Mouse (Mus musculus) embryonic facial prominence, embryonic 11.5 days (tissue): Measurements from ENCODE around the gene Auts2. TPM values are rescaled to one million over a fixed set of nuclear protein-coding genes. Genes with fewer than 3 reads are reported as not detected.

Experiments
- ATAC-seq: fragments of 200-750 bp; cut with Nextera tagmentation; replicated peaks from 2 replicates; pipeline ENCODE4 v1.8.0; 2017; ENCODE audit warnings: low read depth; ENCODE audit not compliant: insufficient number of reproducible peaks, low FRiP score, low TSS enrichment
- DNase-seq: peaks from one replicate; pipeline ENCODE4 v3.0.0-alpha.2; 2015; ENCODE audit warnings: low spot score
- H3K27ac ChIP-seq: fragments of 300-500 bp; sonication (generic); replicated peaks from 2 replicates; pipeline ENCODE4 v1.5.1; 2014; ENCODE audit warnings: mild to moderate bottlenecking, low read depth, low read length, control low read depth
- H3K27me3 ChIP-seq: fragments of 300-500 bp; sonication (generic); 2 replicates; pipeline ENCODE4 v1.6.1; 2014; ENCODE audit warnings: mild to moderate bottlenecking, low read length, moderate library complexity, mixed read lengths; ENCODE audit not compliant: control insufficient read depth, insufficient read depth
- H3K36me3 ChIP-seq: fragments of 300-500 bp; sonication (generic); replicated peaks from 2 replicates; pipeline ENCODE4 v1.6.1; 2014; ENCODE audit warnings: low read depth, mild to moderate bottlenecking, low read length, moderate library complexity, mixed read lengths; ENCODE audit not compliant: control insufficient read depth, insufficient read depth
- H3K4me1 ChIP-seq: fragments of 300-500 bp; sonication (generic); 2 replicates; pipeline ENCODE4 v1.6.1; 2014; ENCODE audit warnings: low read length, mixed read lengths; ENCODE audit not compliant: control insufficient read depth, insufficient read depth
- H3K4me2 ChIP-seq: fragments of 300-500 bp; sonication (generic); 2 replicates; pipeline ENCODE4 v1.6.1; 2014; ENCODE audit warnings: low read depth, mild to moderate bottlenecking, control low read depth, low read length, moderate library complexity
- H3K4me3 ChIP-seq: fragments of 300-500 bp; sonication (generic); 2 replicates; pipeline ENCODE4 v1.5.1; 2014; ENCODE audit warnings: low read depth, low read length, control low read depth
- H3K9ac ChIP-seq: fragments of 300-500 bp; sonication (generic); replicated peaks from 2 replicates; pipeline ENCODE4 v1.6.1; 2014; ENCODE audit warnings: mild to moderate bottlenecking, control low read depth, low read length
- H3K9me3 ChIP-seq: fragments of 300-500 bp; sonication (generic); replicated peaks from 2 replicates; pipeline ENCODE4 v1.6.1; 2016; ENCODE audit warnings: mild to moderate bottlenecking, low read length, inconsistent platforms, mixed read lengths; ENCODE audit not compliant: control insufficient read depth
- WGBS: fragments of 180-500 bp; shearing (Covaris S2); extraction: QIAGEN DNeasy Blood & Tissue Kit; methylation state at CpG from one replicate; pipeline ENCODE4 v1.1.7; 2014; 5-methylcytosine and 5-hydroxymethylcytosine counted together
- polyA plus RNA-seq: library from polyadenylated mRNA; unstranded; fragments of >200 nt; fragmentation: Nextera tagmentation; extraction: Ambion mirVana; gene quantifications from 2 replicates; pipeline ENCODE4 v1.2.1, GENCODE M21; 2014

The Auts2 gene
- polyA plus RNA-seq, 1 experiment from 2014 or later = 30.5 TPM

DNA sequence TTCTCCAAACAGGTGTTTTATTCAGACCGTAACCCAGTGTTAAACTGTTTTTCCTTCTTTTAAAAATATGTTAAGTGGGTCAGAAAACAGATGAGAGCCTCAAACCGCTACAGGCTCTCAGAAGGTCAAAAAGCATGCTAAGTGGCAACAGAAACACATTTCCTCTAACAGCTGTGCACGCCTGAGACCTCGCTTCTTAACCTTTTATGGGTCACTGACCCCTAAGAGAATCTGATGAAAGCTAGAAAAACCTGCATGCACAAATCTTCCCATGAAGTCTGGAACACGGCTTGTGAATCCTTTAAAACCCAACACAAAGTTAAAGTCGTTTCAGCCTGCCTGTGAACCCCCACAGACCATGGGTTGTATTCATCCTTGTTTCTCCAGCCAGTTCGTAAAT is 29.9 kb downstream of the Auts2 start:
- no peak overlapping the region for H3K9ac ChIP-seq
- no peak overlapping the region for H3K4me2 ChIP-seq
- no peaks in the 10 kb centered on the region; the same call in 1 of the 2 replicates for H3K4me1 ChIP-seq
- DNase-seq (no peak), ATAC-seq (no peak)
- no peak overlapping the region for H3K4me3 ChIP-seq
- H3K36me3 ChIP-seq = no peaks in the 10 kb centered on the region
- 33% methylated on average over 7 of the region's 7 CpGs for WGBS
- no peaks in the 10 kb centered on the region for H3K9me3 ChIP-seq
- no peak overlapping the region for H3K27ac ChIP-seq
- H3K27me3 ChIP-seq = no peaks in the 10 kb centered on the region

GRCm38 (mm10) chr5:132509464-132509885 is 33.7 kb downstream of the Auts2 start:
- 22% methylated on average over 9 of the region's 9 CpGs for WGBS
- Histone ChIP-seq H3K4me3 (no peak overlapping the region), H3K4me2 (no peak overlapping the region), H3K4me1 (no peaks in the 10 kb centered on the region; the same call in 1 of the 2 replicates), H3K27me3 (no peaks in the 10 kb centered on the region), H3K9ac (no peak overlapping the region), H3K27ac (no peak overlapping the region), H3K9me3 (no peaks in the 10 kb centered on the region), H3K36me3 (no peaks in the 10 kb centered on the region)
- ATAC-seq (no peak), DNase-seq (no peak)

GRCm38 (mm10) chr5:132504893-132505292 is 38.3 kb downstream of the Auts2 start:
- H3K27ac ChIP-seq = no peak overlapping the region
- ATAC-seq (no peak), DNase-seq (no peak)
- no peak overlapping the region for H3K9ac ChIP-seq
- no peaks in the 10 kb centered on the region for H3K27me3 ChIP-seq
- no peaks in the 10 kb centered on the region for H3K36me3 ChIP-seq
- 89% methylated on average over 1 of the region's 1 CpGs for WGBS
- no peaks in the 10 kb centered on the region for H3K9me3 ChIP-seq
- no peak overlapping the region for H3K4me3 ChIP-seq
- peaks cover 2% of the 10 kb centered on the region; the same call in 1 of the 2 replicates for H3K4me1 ChIP-seq
- H3K4me2 ChIP-seq = no peak overlapping the region

- Histone ChIP-seq H3K4me1 (peaks cover 2% of the 10 kb centered on the region; the same call in 1 of the 2 replicates), H3K36me3 (no peaks in the 10 kb centered on the region), H3K4me3 (no peak overlapping the region), H3K4me2 (no peak overlapping the region), H3K9ac (no peak overlapping the region), H3K27ac (no peak overlapping the region), H3K9me3 (no peaks in the 10 kb centered on the region), H3K27me3 (no peaks in the 10 kb centered on the region)
- ATAC-seq = no peak
- no peak for DNase-seq
- 97% methylated on average over 2 of the region's 2 CpGs for WGBS
Measured at GRCm38 (mm10) chr5:132503431-132503830, 39.7 kb downstream of the Auts2 start.

DNA sequence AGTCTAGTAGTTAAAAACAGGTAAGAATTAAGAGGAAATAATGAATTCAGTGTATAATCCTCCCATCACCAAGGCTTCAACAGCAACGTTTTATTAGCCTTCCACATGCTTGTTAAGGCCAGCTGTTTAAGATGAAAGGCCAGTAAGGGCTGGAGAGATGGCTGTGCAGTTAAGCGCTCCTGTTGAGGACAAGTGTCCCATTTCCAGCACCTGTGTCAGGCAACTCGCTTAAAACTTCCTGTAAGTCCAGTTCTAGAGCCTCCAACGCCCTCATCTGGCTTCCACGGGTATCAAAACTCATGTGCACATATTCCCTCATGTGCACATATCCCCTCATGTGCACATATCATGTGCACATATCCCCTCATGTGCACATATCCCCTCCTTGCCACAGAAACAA is 41.1 kb downstream of the Auts2 start:
- no peak overlapping the region for H3K9ac ChIP-seq
- H3K4me3 ChIP-seq = no peak overlapping the region
- ATAC-seq = no peak
- H3K4me2 ChIP-seq = no peak overlapping the region
- no peaks in the 10 kb centered on the region for H3K9me3 ChIP-seq
- peaks cover 2% of the 10 kb centered on the region; the same call in 1 of the 2 replicates for H3K4me1 ChIP-seq
- H3K36me3 ChIP-seq = no peaks in the 10 kb centered on the region
- H3K27ac ChIP-seq = no peak overlapping the region
- H3K27me3 ChIP-seq = no peaks in the 10 kb centered on the region
- no peak for DNase-seq
- 17% methylated on average over 5 of the region's 5 CpGs for WGBS

- ATAC-seq = no peak
- no peaks in the 10 kb centered on the region for H3K27me3 ChIP-seq
- no peak overlapping the region for H3K27ac ChIP-seq
- H3K4me1 ChIP-seq = peaks cover 2% of the 10 kb centered on the region
- no peak overlapping the region for H3K4me3 ChIP-seq
- no peak overlapping the region for H3K9ac ChIP-seq
- peak; percentile 43 for DNase-seq
- H3K4me2 ChIP-seq = no peak overlapping the region
- no peaks in the 10 kb centered on the region for H3K9me3 ChIP-seq
- no peaks in the 10 kb centered on the region for H3K36me3 ChIP-seq
- 5% methylated on average over 3 of the region's 3 CpGs for WGBS
Measured at GRCm38 (mm10) chr5:132500817-132501231, 42.3 kb downstream of the Auts2 start.

DNA sequence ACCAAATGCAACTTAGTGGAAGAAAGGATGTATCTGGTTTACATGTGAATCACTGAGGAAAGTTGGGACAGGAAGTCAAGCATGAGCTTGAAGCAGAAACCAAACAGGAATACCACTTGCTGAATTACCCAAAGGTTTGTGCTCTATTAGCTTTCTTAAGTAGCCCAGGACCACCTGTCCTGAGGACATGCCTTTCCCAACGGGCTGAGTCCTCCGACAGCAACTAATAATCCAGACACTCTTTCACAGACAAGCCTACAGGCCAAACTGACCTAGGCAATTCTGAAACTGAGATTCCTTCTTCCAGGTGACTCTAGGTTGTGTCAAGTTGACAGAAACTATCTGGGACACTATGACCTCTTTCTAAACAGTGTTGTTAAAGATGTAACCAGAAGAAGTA is 44.2 kb downstream of the Auts2 start:
- Histone ChIP-seq H3K27me3 (no peaks in the 10 kb centered on the region), H3K4me2 (no peak overlapping the region), H3K27ac (no peak overlapping the region), H3K9me3 (no peaks in the 10 kb centered on the region), H3K4me3 (no peak overlapping the region), H3K4me1 (peaks cover 2% of the 10 kb centered on the region), H3K9ac (no peak overlapping the region), H3K36me3 (no peaks in the 10 kb centered on the region)
- DNase-seq (no peak), ATAC-seq (no peak)
- 45% methylated on average over 2 of the region's 2 CpGs for WGBS

- Histone ChIP-seq H3K9me3 (no peaks in the 10 kb centered on the region), H3K36me3 (no peaks in the 10 kb centered on the region), H3K4me3 (no peak overlapping the region), H3K27ac (no peak overlapping the region), H3K9ac (no peak overlapping the region), H3K4me2 (no peak overlapping the region), H3K4me1 (peaks cover 2% of the 10 kb centered on the region), H3K27me3 (no peaks in the 10 kb centered on the region)
- no peak for ATAC-seq
- WGBS = 77% methylated on average over 5 of the region's 5 CpGs
- DNase-seq = no peak
Measured at GRCm38 (mm10) chr5:132498045-132498444, 45.1 kb downstream of the Auts2 start.
